Mouse (Mus musculus): ENCODE measurements around the gene Selenbp2. TPM values are rescaled to one million over a fixed set of nuclear protein-coding genes. Genes with fewer than 3 reads are reported as not detected.
"Not testable (repeated sequence)": the region's sequence is repeated elsewhere in the genome, so short reads cannot be mapped to it uniquely, and the experiment has no call there.

Gene Selenbp2
- polyA plus RNA-seq, 1 experiment from 2014 or later: 2.9 TPM

DNA sequence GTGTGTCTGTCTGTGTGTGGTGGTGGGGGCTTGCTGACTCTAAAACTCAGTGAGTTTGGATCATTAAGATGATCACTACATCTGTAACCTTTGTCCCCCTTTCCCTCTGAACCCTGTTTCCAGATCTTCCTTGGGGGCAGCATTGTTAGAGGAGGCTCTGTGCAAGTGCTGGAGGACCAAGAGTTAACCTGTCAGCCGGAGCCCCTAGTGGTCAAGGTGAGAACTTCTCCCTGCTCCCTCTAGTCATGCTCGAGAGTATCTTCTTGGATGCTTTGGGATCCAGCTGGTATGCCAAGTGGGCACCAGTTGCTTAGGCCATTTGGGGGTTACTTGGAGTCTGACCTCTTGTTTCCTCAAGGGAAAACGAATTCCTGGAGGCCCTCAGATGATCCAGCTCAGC, 10.0 kb downstream of the Selenbp2 start:
- H3K36me3 ChIP-seq (ENCODE audit: control insufficient read depth, insufficient read depth); H3K9ac ChIP-seq (ENCODE audit: low read depth, low read length); H3K27ac ChIP-seq (ENCODE audit: low read depth, low read length); H3K4me2 ChIP-seq (replicated peaks; ENCODE audit: low read depth); H3K4me1 ChIP-seq (replicated peaks; ENCODE audit: control insufficient read depth, insufficient read depth, low read length); ATAC-seq; H3K9me3 ChIP-seq (ENCODE audit: control insufficient read depth); H3K27me3 ChIP-seq (replicated peaks; ENCODE audit: control insufficient read depth, insufficient read depth, low read length); H3K4me3 ChIP-seq (ENCODE audit: low read depth, low read length): not testable (repeated sequence)
- peak; percentile 69 for TF ChIP-seq CTCF (IDR thresholded peaks at IDR 0.05; ENCODE audit: low read depth)
- 17% methylated on average over 3 of the region's 3 CpGs for WGBS

GRCm38 (mm10) chr3:94710591-94710990, 17.2 kb downstream of the Selenbp2 start:
- H3K4me2 ChIP-seq (replicated peaks; ENCODE audit: low read depth); H3K4me1 ChIP-seq (replicated peaks; ENCODE audit: control insufficient read depth, insufficient read depth, low read length); H3K4me3 ChIP-seq (ENCODE audit: low read depth, low read length); H3K36me3 ChIP-seq (ENCODE audit: control insufficient read depth, insufficient read depth); H3K27me3 ChIP-seq (replicated peaks; ENCODE audit: control insufficient read depth, insufficient read depth, low read length); H3K9me3 ChIP-seq (ENCODE audit: control insufficient read depth); ATAC-seq; H3K27ac ChIP-seq (ENCODE audit: low read depth, low read length); H3K9ac ChIP-seq (ENCODE audit: low read depth, low read length): not testable (repeated sequence)

DNA sequence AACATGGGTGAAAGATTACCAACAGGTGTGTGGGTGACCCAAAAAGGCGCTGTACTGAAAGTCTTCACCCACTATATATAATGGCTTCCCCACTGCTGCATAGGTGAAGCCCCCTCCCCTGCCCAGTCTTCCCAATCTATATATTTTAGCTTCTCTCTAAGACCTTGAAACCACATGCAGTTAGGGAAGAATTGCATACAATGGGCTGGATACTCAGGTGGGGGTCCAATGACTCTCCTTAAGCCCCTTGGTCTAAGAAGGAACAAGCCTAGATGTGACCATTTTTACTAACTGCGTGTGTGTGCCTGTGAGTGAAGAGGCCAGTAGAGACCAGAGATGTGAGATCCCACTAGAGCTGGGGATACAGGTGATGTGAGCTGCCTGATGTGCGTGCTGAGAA, 20.1 kb downstream of the Selenbp2 start:
- WGBS: 83% methylated on average over 3 of the region's 3 CpGs

DNA sequence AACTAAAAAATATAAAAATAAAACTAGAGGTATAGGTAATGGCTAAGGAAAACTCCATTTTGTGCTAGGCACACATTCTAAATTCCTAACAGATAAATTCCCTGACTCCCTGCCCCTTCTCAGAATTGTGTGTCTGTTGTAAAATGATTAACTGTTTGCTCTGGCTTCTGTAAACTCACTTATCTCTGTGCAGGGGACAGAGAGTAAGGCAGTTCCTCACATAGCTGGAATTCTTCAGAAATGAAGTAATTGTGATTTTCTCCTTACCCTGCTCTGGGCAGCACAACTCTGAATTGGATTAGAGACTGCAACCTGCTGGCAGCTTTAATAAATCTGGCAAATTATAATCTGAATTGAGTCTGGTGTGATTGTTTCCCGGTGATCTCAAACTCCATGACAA, 24.9 kb downstream of the Selenbp2 start:
- 0 out of 2 replicates have a peak, but pooled peaks have one; percentile 19 for ATAC-seq
- not testable (repeated sequence) for H3K4me3 ChIP-seq (ENCODE audit: low read depth, low read length); H3K4me1 ChIP-seq (replicated peaks; ENCODE audit: control insufficient read depth, insufficient read depth, low read length); H3K27me3 ChIP-seq (replicated peaks; ENCODE audit: control insufficient read depth, insufficient read depth, low read length); H3K4me2 ChIP-seq (replicated peaks; ENCODE audit: low read depth); H3K36me3 ChIP-seq (ENCODE audit: control insufficient read depth, insufficient read depth); H3K27ac ChIP-seq (ENCODE audit: low read depth, low read length); H3K9me3 ChIP-seq (ENCODE audit: control insufficient read depth); H3K9ac ChIP-seq (ENCODE audit: low read depth, low read length)
- WGBS: 17% methylated on average over 1 of the region's 1 CpGs

More for the DNA sequence above, 20.1 kb downstream of the Selenbp2 start:
- not testable (repeated sequence) for H3K4me1 ChIP-seq (replicated peaks; ENCODE audit: control insufficient read depth, insufficient read depth, low read length); H3K9ac ChIP-seq (ENCODE audit: low read depth, low read length); H3K27ac ChIP-seq (ENCODE audit: low read depth, low read length); H3K4me2 ChIP-seq (replicated peaks; ENCODE audit: low read depth); H3K9me3 ChIP-seq (ENCODE audit: control insufficient read depth); ATAC-seq; H3K27me3 ChIP-seq (replicated peaks; ENCODE audit: control insufficient read depth, insufficient read depth, low read length); H3K36me3 ChIP-seq (ENCODE audit: control insufficient read depth, insufficient read depth); H3K4me3 ChIP-seq (ENCODE audit: low read depth, low read length)

- not testable (repeated sequence) for H3K4me2 ChIP-seq (replicated peaks; ENCODE audit: low read depth); H3K27ac ChIP-seq (ENCODE audit: low read depth, low read length); H3K27me3 ChIP-seq (replicated peaks; ENCODE audit: control insufficient read depth, insufficient read depth, low read length); H3K9me3 ChIP-seq (ENCODE audit: control insufficient read depth); H3K4me3 ChIP-seq (ENCODE audit: low read depth, low read length); ATAC-seq; H3K36me3 ChIP-seq (ENCODE audit: control insufficient read depth, insufficient read depth); H3K9ac ChIP-seq (ENCODE audit: low read depth, low read length); H3K4me1 ChIP-seq (replicated peaks; ENCODE audit: control insufficient read depth, insufficient read depth, low read length)
- 13% methylated on average over 2 of the region's 2 CpGs for WGBS
- TF ChIP-seq CTCF (IDR thresholded peaks at IDR 0.05; ENCODE audit: low read depth): peak; percentile 59
Measured at GRCm38 (mm10) chr3:94723637-94724036, 30.3 kb downstream of the Selenbp2 start.

DNA sequence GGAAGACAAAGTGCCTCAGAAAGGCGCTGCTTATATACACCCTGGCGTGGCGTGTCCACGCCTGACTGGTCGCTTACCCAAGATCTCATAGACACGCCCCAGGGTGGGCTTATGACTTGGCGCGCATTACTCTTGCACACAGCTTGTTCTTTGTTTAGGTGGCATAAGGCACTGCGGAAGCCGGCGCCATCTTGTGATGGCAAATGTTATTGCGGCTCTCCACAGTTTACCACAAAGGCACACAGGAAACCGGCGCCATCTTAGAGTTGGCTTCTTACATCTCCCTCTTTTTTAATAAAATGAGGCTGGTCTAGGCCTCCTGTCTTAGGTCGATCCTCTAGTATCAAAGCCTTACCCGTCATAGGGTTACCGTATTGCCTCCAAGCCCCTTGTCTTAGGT, 52.3 kb downstream of the Selenbp2 start:
- no peak overlapping the region for H3K27ac ChIP-seq (ENCODE audit: low read depth, low read length)
- H3K9me3 ChIP-seq (ENCODE audit: control insufficient read depth): no peaks in the 10 kb centered on the region
- H3K9ac ChIP-seq (ENCODE audit: low read depth, low read length): no peak overlapping the region
- H3K4me1 ChIP-seq (replicated peaks; ENCODE audit: control insufficient read depth, insufficient read depth, low read length): no peaks in the 10 kb centered on the region
- no peaks in the 10 kb centered on the region for H3K27me3 ChIP-seq (replicated peaks; ENCODE audit: control insufficient read depth, insufficient read depth, low read length)
- no peak overlapping the region for H3K4me3 ChIP-seq (ENCODE audit: low read depth, low read length)
- TF ChIP-seq CTCF (IDR thresholded peaks at IDR 0.05; ENCODE audit: low read depth): peak; percentile 38
- 94% methylated on average over 17 of the region's 17 CpGs for WGBS
- no peak overlapping the region for H3K4me2 ChIP-seq (replicated peaks; ENCODE audit: low read depth)
- no peak for ATAC-seq
- peaks cover 6% of the 10 kb centered on the region; the same call in 1 of the 2 replicates for H3K36me3 ChIP-seq (ENCODE audit: control insufficient read depth, insufficient read depth)

Other genes starting within 250 kb of the Selenbp2 start
- 0.35 and 0.56 TPM in 2 replicates for gene Oaz3, start 249.6 kb upstream of the Selenbp2 start, polyA plus RNA-seq (2015; fragmentation: Nextera tagmentation; extraction: Ambion mirVana)
- gene Celf3, start 215.3 kb upstream of the Selenbp2 start, polyA plus RNA-seq (2015; fragmentation: Nextera tagmentation; extraction: Ambion mirVana): 12.2 and 12.8 TPM in 2 replicates
- 3.5 and 3.9 TPM in 2 replicates for gene Riiad1, start 213.2 kb upstream of the Selenbp2 start, polyA plus RNA-seq (2015; fragmentation: Nextera tagmentation; extraction: Ambion mirVana)
- gene Snx27, start 110.8 kb upstream of the Selenbp2 start, polyA plus RNA-seq (2015; fragmentation: Nextera tagmentation; extraction: Ambion mirVana): 20.9 and 26.5 TPM in 2 replicates
- gene Gm10972, start 50.4 kb upstream of the Selenbp2 start, polyA plus RNA-seq (2015; fragmentation: Nextera tagmentation; extraction: Ambion mirVana): not detected in 2 replicates
- 10.9 and 12.0 TPM in 2 replicates for gene Tuft1, start 34.7 kb upstream of the Selenbp2 start, polyA plus RNA-seq (2015; fragmentation: Nextera tagmentation; extraction: Ambion mirVana)
- 42.1 and 48.3 TPM in 2 replicates for gene Cgn, start 92.9 kb downstream of the Selenbp2 start, polyA plus RNA-seq (2015; fragmentation: Nextera tagmentation; extraction: Ambion mirVana)
- 4.8 and 5.8 TPM in 2 replicates for gene Pogz, start 144.0 kb downstream of the Selenbp2 start, polyA plus RNA-seq (2015; fragmentation: Nextera tagmentation; extraction: Ambion mirVana)
- gene Psmb4, start 193.4 kb downstream of the Selenbp2 start, polyA plus RNA-seq (2015; fragmentation: Nextera tagmentation; extraction: Ambion mirVana): 308 and 311 TPM in 2 replicates
- gene Selenbp1, start 239.5 kb downstream of the Selenbp2 start, polyA plus RNA-seq (2015; fragmentation: Nextera tagmentation; extraction: Ambion mirVana): 61.7 and 71.6 TPM in 2 replicates

Data from intestine, postnatal 0 days (tissue).